In the genomic region with DNA sequence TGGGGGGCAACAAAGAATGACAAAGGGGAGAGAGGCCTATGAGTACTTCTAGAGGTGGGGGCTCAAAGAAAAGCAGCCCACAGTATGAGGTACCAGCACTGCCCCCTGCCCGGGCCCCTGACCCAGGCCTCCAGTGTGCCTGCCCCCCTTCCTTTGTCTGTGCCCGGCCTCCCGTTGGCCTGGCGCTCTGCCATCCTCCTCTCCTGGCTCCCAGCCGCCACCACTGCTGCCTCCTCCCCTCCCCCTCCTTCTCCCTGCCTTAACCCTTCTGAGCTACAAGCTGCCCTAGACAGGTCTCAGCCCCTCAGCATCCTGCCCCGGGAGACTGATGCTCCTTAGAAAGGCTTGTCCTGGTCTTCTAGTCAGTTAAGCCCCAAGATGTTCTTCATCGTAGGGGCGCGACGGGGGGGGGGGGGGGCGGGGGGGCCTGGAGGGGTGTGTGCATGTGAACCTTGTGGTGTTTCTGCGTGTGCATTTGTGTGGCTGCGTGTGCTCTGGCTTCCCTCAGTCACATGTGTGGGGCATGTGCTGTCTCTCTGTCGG, we compare ENCODE assay signal across 8 mouse cellular contexts. TPM values are rescaled to one million over a fixed set of nuclear protein-coding genes. Genes with fewer than 3 reads are reported as not detected.
DNase-seq lines count a peak whose midpoint lies in the region; ATAC-seq and TF ChIP-seq lines count a peak whose summit lies in the region.

No protein-coding gene starts in this region.

- peaks cover 54% of the 10 kb centered on the region for H3K4me1 ChIP-seq in hindbrain, postnatal 0 days (ENCODE audit: insufficient read depth, low read length)

- ATAC-seq in hindbrain, postnatal 0 days, result peak; percentile 25; the same call in 1 of the 2 replicates
- peak; percentile 11; the same call in 1 of the 2 replicates for ATAC-seq in megakaryocyte progenitor cell, adult 5-6 weeks (replicated peaks; ENCODE audit: poor library complexity)
- ATAC-seq in activated CD4-positive, CD25-positive, alpha-beta regulatory T cell, adult 4 months, result no peak

- H3K36me3 ChIP-seq in hindbrain, postnatal 0 days (ENCODE audit: insufficient read depth, low read length), result no peaks in the 10 kb centered on the region

- peak overlapping the region; percentile 97 for H3K27ac ChIP-seq in gastrocnemius, adult 2 months
- H3K27ac ChIP-seq in hindbrain, postnatal 0 days, result peak overlapping the region; percentile 88

- WGBS in hindbrain, postnatal 0 days, result under 1% methylated on average over 8 of the region's 14 CpGs

- peak overlapping the region; percentile 53 for H3K9ac ChIP-seq in hindbrain, postnatal 0 days (replicated peaks; ENCODE audit: low read length)

- H3K4me3 ChIP-seq in gastrocnemius, adult 2 months, result peak overlapping the region; percentile 97
- H3K4me3 ChIP-seq in hindbrain, postnatal 0 days (ENCODE audit: low read length), result peak overlapping the region; percentile 59

- peak; percentile 94 for DNase-seq in NIH3T3 (ENCODE audit: low read depth)
- peak; percentile 95 for DNase-seq in cerebellum, postnatal 10 days
- peak; percentile 79 for DNase-seq in gastrocnemius, adult 2 months
- peak; percentile 86 for DNase-seq in hindbrain, postnatal 0 days (ENCODE audit: low spot score)
- DNase-seq in left cerebral cortex, postnatal 14 days (ENCODE audit: low spot score in 2 of 2), result peak; percentile 85 to 89
- peak; percentile 62 for DNase-seq in right cerebral cortex, postnatal 25 days

- no peaks in the 10 kb centered on the region for H3K9me3 ChIP-seq in hindbrain, postnatal 0 days (ENCODE audit: low read length)

- intact Hi-C loops in gastrocnemius, adult 2 months (cut with DNase I), result loop anchor here (5.0 kb wide), 1 partner anchor 40 kb away; the partner anchor contains the start of gene Hps6
- intact Hi-C loops in left cerebral cortex, postnatal 14 days (cut with DNase I), result no loop called here

- no peak for TF ChIP-seq CTCF in gastrocnemius, adult 2 months (IDR thresholded peaks at IDR 0.05)
- TF ChIP-seq CTCF in hindbrain, postnatal 0 days (IDR thresholded peaks at IDR 0.05; ENCODE audit: low read depth), result no peak

- H3K27me3 ChIP-seq in hindbrain, postnatal 0 days (ENCODE audit: insufficient read depth, low read length), result no peaks in the 10 kb centered on the region

- H3K4me2 ChIP-seq in hindbrain, postnatal 0 days (ENCODE audit: low read depth, low read length), result peak overlapping the region; percentile 82

RNA-seq across cellular contexts. Expression of gene Pprc1, which starts 2.7 kb away (rescaled TPM):
- total RNA-seq in gastrocnemius, adult 2 months (2021), result 10 to 100 TPM; 15.0 to 24.0 TPM
- 9.3 and 25.0 TPM in 2 replicates for total RNA-seq in hindbrain, postnatal 0 days (2014; rRNA removed)
- polyA plus RNA-seq in hindbrain, postnatal 0 days (2015; fragmentation: Nextera tagmentation; extraction: Ambion mirVana), result 7.9 and 9.0 TPM in 2 replicates
- 10 to 100 TPM; 26.6 to 28.5 TPM for total RNA-seq in left cerebral cortex, postnatal 14 days (2021)
- 56.6 and 59.6 TPM in 2 replicates for total RNA-seq in megakaryocyte progenitor cell, adult 5-6 weeks (2015)
- 20.7 and 26.0 TPM in 2 replicates for total RNA-seq in megakaryocyte progenitor cell, adult 5-6 weeks (2017)
- polyA plus RNA-seq in activated CD4-positive, CD25-positive, alpha-beta regulatory T cell, adult 4 months (2017; shearing (Covaris generic)), result 10 to 100 TPM; 13.5 to 17.5 TPM

RNA-seq across cellular contexts. Expression of gene Ldb1, which starts 3.0 kb away (rescaled TPM):
- 10 to 100 TPM; 17.8 to 19.5 TPM for total RNA-seq in gastrocnemius, adult 2 months (2021)
- 139 and 140 TPM in 2 replicates for total RNA-seq in hindbrain, postnatal 0 days (2014; rRNA removed)
- 76.8 and 83.0 TPM in 2 replicates for polyA plus RNA-seq in hindbrain, postnatal 0 days (2015; fragmentation: Nextera tagmentation; extraction: Ambion mirVana)
- total RNA-seq in left cerebral cortex, postnatal 14 days (2021), result 100 to 1,000 TPM in 1 of 2 experiments, 10 to 100 TPM in 1; 89.7 to 101 TPM
- 67.8 and 83.7 TPM in 2 replicates for total RNA-seq in megakaryocyte progenitor cell, adult 5-6 weeks (2015)
- 80.5 and 109 TPM in 2 replicates for total RNA-seq in megakaryocyte progenitor cell, adult 5-6 weeks (2017)
- polyA plus RNA-seq in activated CD4-positive, CD25-positive, alpha-beta regulatory T cell, adult 4 months (2017; shearing (Covaris generic)), result 10 to 100 TPM; 42.8 to 46.3 TPM

RNA-seq across cellular contexts. Expression of gene Nolc1, which starts 33.7 kb away (rescaled TPM):
- total RNA-seq in gastrocnemius, adult 2 months (2021), result 10 to 100 TPM; 22.4 to 22.5 TPM
- 24.1 and 26.9 TPM in 2 replicates for total RNA-seq in hindbrain, postnatal 0 days (2014; rRNA removed)
- polyA plus RNA-seq in hindbrain, postnatal 0 days (2015; fragmentation: Nextera tagmentation; extraction: Ambion mirVana), result 57.7 and 61.6 TPM in 2 replicates
- 10 to 100 TPM; 37.6 to 38.8 TPM for total RNA-seq in left cerebral cortex, postnatal 14 days (2021)
- total RNA-seq in megakaryocyte progenitor cell, adult 5-6 weeks (2015), result 88.6 and 94.0 TPM in 2 replicates
- total RNA-seq in megakaryocyte progenitor cell, adult 5-6 weeks (2017), result 180 and 221 TPM in 2 replicates
- 10 to 100 TPM; 55.0 to 74.4 TPM for polyA plus RNA-seq in activated CD4-positive, CD25-positive, alpha-beta regulatory T cell, adult 4 months (2017; shearing (Covaris generic))

RNA-seq across cellular contexts. Expression of gene Hps6, which starts 38.7 kb away (rescaled TPM):
- total RNA-seq in gastrocnemius, adult 2 months (2021), result 1 to 10 TPM; 3.4 to 3.9 TPM
- 10.6 and 13.1 TPM in 2 replicates for total RNA-seq in hindbrain, postnatal 0 days (2014; rRNA removed)
- 4.7 TPM in 2 replicates for polyA plus RNA-seq in hindbrain, postnatal 0 days (2015; fragmentation: Nextera tagmentation; extraction: Ambion mirVana)
- 1 to 10 TPM; 3.8 to 4.6 TPM for total RNA-seq in left cerebral cortex, postnatal 14 days (2021)
- total RNA-seq in megakaryocyte progenitor cell, adult 5-6 weeks (2015), result 0.49 and 1.1 TPM in 2 replicates
- 5.9 and 7.1 TPM in 2 replicates for total RNA-seq in megakaryocyte progenitor cell, adult 5-6 weeks (2017)
- 1 to 10 TPM; 1.5 to 2.9 TPM for polyA plus RNA-seq in activated CD4-positive, CD25-positive, alpha-beta regulatory T cell, adult 4 months (2017; shearing (Covaris generic))

RNA-seq across cellular contexts. Expression of gene Armh3, which starts 43.7 kb away (rescaled TPM):
- 10 to 100 TPM; 13.6 to 14.7 TPM for total RNA-seq in gastrocnemius, adult 2 months (2021)
- 17.5 and 19.1 TPM in 2 replicates for total RNA-seq in hindbrain, postnatal 0 days (2014; rRNA removed)
- polyA plus RNA-seq in hindbrain, postnatal 0 days (2015; fragmentation: Nextera tagmentation; extraction: Ambion mirVana), result 15.0 and 16.5 TPM in 2 replicates
- 10 to 100 TPM; 20.8 to 21.9 TPM for total RNA-seq in left cerebral cortex, postnatal 14 days (2021)
- total RNA-seq in megakaryocyte progenitor cell, adult 5-6 weeks (2015), result 11.3 and 11.8 TPM in 2 replicates
- 5.3 and 9.0 TPM in 2 replicates for total RNA-seq in megakaryocyte progenitor cell, adult 5-6 weeks (2017)
- polyA plus RNA-seq in activated CD4-positive, CD25-positive, alpha-beta regulatory T cell, adult 4 months (2017; shearing (Covaris generic)), result 1 to 10 TPM; 9.7 to 9.8 TPM
